Mouse (Mus musculus): ENCODE results near the gene Lif. TPM values are rescaled to one million over a fixed set of nuclear protein-coding genes. Genes with fewer than 3 reads are reported as not detected.

The Lif gene
- polyA plus RNA-seq, 1 experiment from 2014 or later, result 0.04 TPM

DNA sequence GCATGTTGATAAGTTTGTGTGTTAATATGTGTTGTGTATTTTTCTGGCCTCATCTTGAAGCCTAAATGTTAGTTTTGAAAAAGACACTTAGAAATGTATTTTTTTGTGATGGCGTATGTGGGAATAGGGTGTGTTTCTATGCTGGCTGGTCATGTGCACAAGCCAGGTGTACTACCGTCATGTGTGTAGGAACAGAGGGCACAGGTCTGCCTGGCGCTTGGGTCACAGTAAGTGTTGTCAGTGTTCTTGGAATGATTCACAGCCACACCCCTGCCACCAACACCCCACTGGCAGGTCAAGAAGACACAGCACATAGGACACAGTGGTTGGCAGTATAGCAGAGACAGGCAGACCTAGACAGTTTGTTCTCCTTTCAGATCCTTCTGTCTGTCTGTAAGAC lies 8.2 kb upstream of the Lif start:
- Histone ChIP-seq H3K4me1 (no peaks in the 10 kb centered on the region), H3K9ac (replicated peaks) (no peak overlapping the region), H3K36me3 (no peaks in the 10 kb centered on the region), H3K4me3 (replicated peaks) (no peak overlapping the region), H3K9me3 (replicated peaks) (no peaks in the 10 kb centered on the region), H3K4me2 (no peak overlapping the region), H3K27ac (replicated peaks) (no peak overlapping the region), H3K27me3 (replicated peaks) (no peaks in the 10 kb centered on the region)
- WGBS, result 94% methylated on average over 3 of the region's 3 CpGs
- ATAC-seq (ENCODE audit: low FRiP score), result no peak

DNA sequence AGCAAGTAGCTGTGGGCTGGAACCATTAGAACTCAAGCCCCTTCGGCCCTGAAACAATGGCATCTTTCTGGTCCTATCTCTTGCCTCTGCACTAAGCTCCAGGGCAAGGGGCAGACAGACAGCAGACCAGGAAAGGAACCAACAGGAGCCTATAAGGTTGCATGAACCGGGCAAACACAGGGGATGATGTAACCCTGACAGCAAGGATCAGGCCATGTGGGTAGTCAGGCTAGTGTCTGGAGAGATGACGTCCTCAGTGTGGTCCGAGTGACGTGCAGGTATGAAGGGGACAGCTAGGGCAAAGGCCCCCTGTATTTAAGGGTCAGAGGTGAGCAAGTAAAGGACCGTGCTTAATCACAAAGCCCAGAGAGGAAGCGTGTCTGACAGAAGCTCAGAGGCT lies 7.1 kb upstream of the Lif start:
- H3K4me2 ChIP-seq, result no peak overlapping the region
- H3K4me1 ChIP-seq, result no peaks in the 10 kb centered on the region
- H3K27ac ChIP-seq (replicated peaks), result no peak overlapping the region
- H3K27me3 ChIP-seq (replicated peaks), result no peaks in the 10 kb centered on the region
- H3K36me3 ChIP-seq, result no peaks in the 10 kb centered on the region
- ATAC-seq (ENCODE audit: low FRiP score), result no peak
- WGBS, result 82% methylated on average over 7 of the region's 7 CpGs
- no peaks in the 10 kb centered on the region for H3K9me3 ChIP-seq (replicated peaks)
- no peak overlapping the region for H3K9ac ChIP-seq (replicated peaks)
- no peak overlapping the region for H3K4me3 ChIP-seq (replicated peaks)

GRCm38 (mm10) chr11:4251376-4251775 lies 6.0 kb upstream of the Lif start:
- WGBS, result 70% methylated on average over 3 of the region's 3 CpGs
- Histone ChIP-seq H3K9me3 (replicated peaks) (no peaks in the 10 kb centered on the region), H3K4me1 (no peaks in the 10 kb centered on the region), H3K4me2 (no peak overlapping the region), H3K27me3 (replicated peaks) (no peaks in the 10 kb centered on the region), H3K36me3 (no peaks in the 10 kb centered on the region), H3K4me3 (replicated peaks) (no peak overlapping the region), H3K9ac (replicated peaks) (no peak overlapping the region), H3K27ac (replicated peaks) (no peak overlapping the region)
- no peak for ATAC-seq (ENCODE audit: low FRiP score)

DNA sequence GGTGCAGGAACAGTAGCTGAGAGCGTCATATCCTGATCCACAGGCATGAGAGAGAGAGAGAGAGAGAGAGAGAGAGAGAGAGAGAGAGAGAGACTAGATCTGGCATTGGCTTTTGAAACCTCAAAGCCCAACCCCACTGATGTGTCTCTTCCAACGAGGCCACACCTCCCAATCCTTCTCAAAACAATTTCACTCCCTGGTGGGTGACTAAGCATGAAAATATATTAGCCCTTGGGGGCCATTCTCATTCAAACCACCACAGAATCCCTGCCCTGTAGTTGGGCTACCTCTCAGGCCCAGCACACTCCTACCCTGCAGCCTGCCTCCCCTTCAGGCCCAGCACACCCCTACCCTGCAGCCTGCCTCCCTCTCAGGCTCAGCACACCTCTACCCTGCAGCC lies 4.5 kb upstream of the Lif start:
- H3K27ac ChIP-seq (replicated peaks), result no peak overlapping the region
- H3K27me3 ChIP-seq (replicated peaks), result no peaks in the 10 kb centered on the region
- H3K9ac ChIP-seq (replicated peaks), result no peak overlapping the region
- H3K4me1 ChIP-seq, result no peaks in the 10 kb centered on the region
- no peaks in the 10 kb centered on the region for H3K36me3 ChIP-seq
- H3K4me3 ChIP-seq (replicated peaks), result no peak overlapping the region
- 79% methylated on average over 2 of the region's 2 CpGs for WGBS
- H3K4me2 ChIP-seq, result no peak overlapping the region
- no peak for ATAC-seq (ENCODE audit: low FRiP score)
- H3K9me3 ChIP-seq (replicated peaks), result no peaks in the 10 kb centered on the region

DNA sequence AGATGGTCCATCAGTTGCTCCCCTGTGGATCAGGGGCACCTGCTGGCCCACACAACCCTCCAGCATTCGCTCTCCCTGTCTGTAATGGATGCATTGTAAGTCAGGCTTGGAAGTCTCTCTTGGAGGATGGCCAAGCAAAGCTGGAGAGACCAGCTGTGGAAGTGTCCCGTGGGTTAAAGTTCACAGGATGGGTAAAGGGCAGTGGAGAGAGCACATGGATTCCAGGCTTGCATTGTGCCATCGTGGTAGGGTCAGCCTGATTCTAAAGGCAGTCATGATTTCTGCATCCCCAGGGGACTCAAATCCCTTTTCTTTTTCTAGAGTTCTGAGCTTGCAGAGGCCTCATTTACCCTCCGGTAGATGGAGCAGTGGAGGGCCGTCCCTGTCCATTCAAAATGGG lies 399 bp downstream of the Lif start:
- Histone ChIP-seq H3K36me3 (no peaks in the 10 kb centered on the region), H3K4me3 (replicated peaks) (no peak overlapping the region), H3K27ac (replicated peaks) (no peak overlapping the region), H3K9ac (replicated peaks) (no peak overlapping the region), H3K9me3 (replicated peaks) (no peaks in the 10 kb centered on the region), H3K4me1 (peaks cover 16% of the 10 kb centered on the region), H3K27me3 (replicated peaks) (no peaks in the 10 kb centered on the region), H3K4me2 (no peak overlapping the region)
- ATAC-seq (ENCODE audit: low FRiP score), result no peak
- 65% methylated on average over 5 of the region's 5 CpGs for WGBS

DNA sequence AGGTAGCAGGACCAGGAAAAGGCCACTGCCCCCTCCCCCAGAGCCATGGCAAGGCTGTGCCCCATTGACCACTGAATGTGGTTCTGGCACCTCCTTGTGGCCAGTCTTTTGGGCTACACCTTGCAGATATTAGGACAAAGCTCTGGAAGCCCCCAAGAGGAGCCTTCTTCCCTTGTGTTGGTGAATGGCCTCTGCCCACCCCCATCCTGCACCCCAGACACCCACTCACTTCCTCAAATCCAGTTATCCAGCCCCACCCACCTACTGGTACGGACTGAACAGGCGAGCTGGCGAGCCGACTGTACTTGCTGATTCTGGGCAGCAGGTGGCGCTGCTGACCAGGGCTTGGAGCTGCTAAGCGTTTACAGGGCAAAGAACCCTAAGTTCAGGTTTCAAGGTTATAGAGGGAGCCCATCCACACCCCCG lies 1.3 kb downstream of the Lif start:
- 1% methylated on average over 7 of the region's 7 CpGs for WGBS
- Histone ChIP-seq H3K4me2 (peak overlapping the region; percentile 51), H3K27ac (replicated peaks) (no peak overlapping the region), H3K9me3 (replicated peaks) (no peaks in the 10 kb centered on the region), H3K27me3 (replicated peaks) (peaks cover 2% of the 10 kb centered on the region; the same call in 1 of the 2 replicates), H3K4me1 (peaks cover 19% of the 10 kb centered on the region), H3K4me3 (replicated peaks) (peak overlapping the region; percentile 20; the same call in 1 of the 2 replicates), H3K9ac (replicated peaks) (no peak overlapping the region), H3K36me3 (no peaks in the 10 kb centered on the region)
- ATAC-seq (ENCODE audit: low FRiP score), result peak; percentile 75

GRCm38 (mm10) chr11:4260463-4261187 lies 3.3 kb downstream of the Lif start:
- ATAC-seq (ENCODE audit: low FRiP score), result no peak
- no peaks in the 10 kb centered on the region for H3K36me3 ChIP-seq
- peak overlapping the region; percentile 13; the same call in 1 of the 2 replicates for H3K4me2 ChIP-seq
- no peak overlapping the region for H3K9ac ChIP-seq (replicated peaks)
- WGBS, result 41% methylated on average over 14 of the region's 14 CpGs
- H3K4me1 ChIP-seq, result peaks cover 19% of the 10 kb centered on the region
- no peak overlapping the region for H3K27ac ChIP-seq (replicated peaks)
- no peaks in the 10 kb centered on the region for H3K9me3 ChIP-seq (replicated peaks)
- H3K27me3 ChIP-seq (replicated peaks), result peaks cover 21% of the 10 kb centered on the region
- H3K4me3 ChIP-seq (replicated peaks), result no peak overlapping the region

- Histone ChIP-seq H3K27ac (replicated peaks) (no peak overlapping the region), H3K27me3 (replicated peaks) (peaks cover 26% of the 10 kb centered on the region), H3K4me3 (replicated peaks) (no peak overlapping the region), H3K9me3 (replicated peaks) (no peaks in the 10 kb centered on the region), H3K4me2 (no peak overlapping the region), H3K4me1 (peaks cover 23% of the 10 kb centered on the region), H3K9ac (replicated peaks) (no peak overlapping the region), H3K36me3 (no peaks in the 10 kb centered on the region)
- ATAC-seq (ENCODE audit: low FRiP score), result no peak
- WGBS, result 47% methylated on average over 7 of the region's 7 CpGs
Observed at GRCm38 (mm10) chr11:4261188-4261494, 3.8 kb downstream of the Lif start.

GRCm38 (mm10) chr11:4261969-4262368 lies 4.6 kb downstream of the Lif start:
- Histone ChIP-seq H3K9ac (replicated peaks) (no peak overlapping the region), H3K4me2 (no peak overlapping the region), H3K4me3 (replicated peaks) (no peak overlapping the region), H3K36me3 (no peaks in the 10 kb centered on the region), H3K27me3 (replicated peaks) (peaks cover 33% of the 10 kb centered on the region), H3K9me3 (replicated peaks) (no peaks in the 10 kb centered on the region), H3K27ac (replicated peaks) (no peak overlapping the region), H3K4me1 (peaks cover 31% of the 10 kb centered on the region)
- WGBS, result 31% methylated on average over 5 of the region's 5 CpGs
- no peak for ATAC-seq (ENCODE audit: low FRiP score)

DNA sequence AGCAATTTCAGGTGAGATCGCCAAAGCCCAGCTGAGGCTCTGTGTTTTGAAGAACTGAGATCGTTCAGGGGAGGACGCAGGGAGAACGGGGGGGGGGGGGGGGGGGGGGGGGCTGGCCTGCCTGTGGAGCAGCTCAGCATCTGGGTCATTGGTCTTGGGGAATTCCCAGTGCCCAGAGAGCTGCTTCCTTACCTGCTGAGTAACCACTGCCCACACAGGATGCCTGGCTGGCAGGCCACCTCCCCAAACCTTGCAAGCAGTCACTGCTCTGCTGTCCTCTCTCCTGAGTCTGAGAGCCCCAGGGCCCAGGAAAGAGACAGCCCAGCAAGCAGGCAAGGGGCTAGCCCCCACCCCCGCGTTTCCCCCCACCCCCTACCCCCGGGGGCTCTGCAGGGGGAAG lies 5.5 kb downstream of the Lif start:
- no peak for ATAC-seq (ENCODE audit: low FRiP score)
- WGBS, result 37% methylated on average over 3 of the region's 7 CpGs
- H3K4me3 ChIP-seq (replicated peaks), result no peak overlapping the region
- H3K36me3 ChIP-seq, result no peaks in the 10 kb centered on the region
- H3K27ac ChIP-seq (replicated peaks), result no peak overlapping the region
- no peak overlapping the region for H3K9ac ChIP-seq (replicated peaks)
- H3K4me2 ChIP-seq, result no peak overlapping the region
- H3K4me1 ChIP-seq, result peaks cover 34% of the 10 kb centered on the region
- H3K27me3 ChIP-seq (replicated peaks), result peaks cover 42% of the 10 kb centered on the region
- H3K9me3 ChIP-seq (replicated peaks), result no peaks in the 10 kb centered on the region

GRCm38 (mm10) chr11:4263296-4263695 lies 5.9 kb downstream of the Lif start:
- no peak overlapping the region for H3K4me3 ChIP-seq (replicated peaks)
- no peak overlapping the region for H3K27ac ChIP-seq (replicated peaks)
- ATAC-seq (ENCODE audit: low FRiP score), result no peak
- no peak overlapping the region for H3K4me2 ChIP-seq
- peaks cover 34% of the 10 kb centered on the region for H3K4me1 ChIP-seq
- H3K9ac ChIP-seq (replicated peaks), result no peak overlapping the region
- H3K9me3 ChIP-seq (replicated peaks), result no peaks in the 10 kb centered on the region
- H3K27me3 ChIP-seq (replicated peaks), result peaks cover 46% of the 10 kb centered on the region
- WGBS, result 33% methylated on average over 1 of the region's 1 CpGs
- H3K36me3 ChIP-seq, result no peaks in the 10 kb centered on the region

- Histone ChIP-seq H3K27ac (replicated peaks) (no peak overlapping the region), H3K36me3 (no peaks in the 10 kb centered on the region), H3K9me3 (replicated peaks) (no peaks in the 10 kb centered on the region), H3K9ac (replicated peaks) (no peak overlapping the region), H3K4me1 (peaks cover 34% of the 10 kb centered on the region), H3K4me3 (replicated peaks) (no peak overlapping the region), H3K4me2 (no peak overlapping the region), H3K27me3 (replicated peaks) (peaks cover 53% of the 10 kb centered on the region)
- no peak for ATAC-seq (ENCODE audit: low FRiP score)
- WGBS, result 81% methylated on average over 7 of the region's 7 CpGs
Observed at GRCm38 (mm10) chr11:4264066-4264465, 6.7 kb downstream of the Lif start.
